Mouse (Mus musculus) heart, embryonic 15.5 days (tissue): ENCODE measurements at regions not wholly inside any gene's neighbourhood (a gene's known extent, or its start where the extent isn't known, plus 50 kb on each side); places are given as distances from the start of the nearest gene placed in this dataset.

Experiments used
- ATAC-seq: fragments of 200-750 bp; cut with Nextera tagmentation; replicated peaks from 2 replicates; pipeline ENCODE4 v1.8.0; 2017; ENCODE audit warnings: low read depth, moderate TSS enrichment; ENCODE audit not compliant: insufficient number of reproducible peaks, insufficient read depth, low FRiP score
- H3K27ac ChIP-seq: fragments of 300-500 bp; sonication (generic); 2 replicates; pipeline ENCODE4 v1.5.1; 2015; ENCODE audit warnings: mild to moderate bottlenecking, inconsistent platforms
- H3K27me3 ChIP-seq: fragments of 300-500 bp; sonication (generic); 2 replicates; pipeline ENCODE4 v1.6.1; 2015; ENCODE audit warnings: inconsistent platforms
- H3K36me3 ChIP-seq: fragments of 300-500 bp; sonication (generic); 2 replicates; pipeline ENCODE4 v1.6.1; 2015; ENCODE audit warnings: mild to moderate bottlenecking, inconsistent platforms
- H3K4me1 ChIP-seq: fragments of 300-500 bp; sonication (generic); replicated peaks from 2 replicates; pipeline ENCODE4 v1.6.1; 2015; ENCODE audit warnings: inconsistent platforms
- H3K4me2 ChIP-seq: fragments of 300-500 bp; sonication (generic); 2 replicates; pipeline ENCODE4 v1.6.1; 2015; ENCODE audit warnings: inconsistent platforms, mild to moderate bottlenecking, moderate library complexity
- H3K4me3 ChIP-seq: fragments of 300-500 bp; sonication (generic); 2 replicates; pipeline ENCODE4 v1.5.1; 2015; ENCODE audit warnings: mild to moderate bottlenecking, inconsistent platforms
- H3K9ac ChIP-seq: fragments of 300-500 bp; sonication (generic); 2 replicates; pipeline ENCODE4 v1.6.1; 2015; ENCODE audit warnings: mild to moderate bottlenecking, inconsistent platforms
- H3K9me3 ChIP-seq: fragments of 300-500 bp; sonication (generic); replicated peaks from 2 replicates; pipeline ENCODE4 v1.6.1; 2016; ENCODE audit warnings: inconsistent platforms
- WGBS: fragments of 180-500 bp; shearing (Covaris S2); methylation state at CpG from one replicate; pipeline ENCODE4 v1.1.7; 2015; ENCODE audit warnings: mixed read lengths; 5-methylcytosine and 5-hydroxymethylcytosine counted together

GRCm38 (mm10) chr12:10573381-10573780 is 182.8 kb downstream of the Rdh14 start:
- no peaks in the 10 kb centered on the region for H3K36me3 ChIP-seq
- no peaks in the 10 kb centered on the region for H3K4me1 ChIP-seq
- 75% methylated on average over 9 of the region's 9 CpGs for WGBS
- H3K4me2 ChIP-seq, result no peak overlapping the region
- no peak overlapping the region for H3K27ac ChIP-seq
- ATAC-seq, result no peak
- no peak overlapping the region for H3K9ac ChIP-seq
- no peaks in the 10 kb centered on the region for H3K27me3 ChIP-seq
- H3K4me3 ChIP-seq, result no peak overlapping the region
- no peaks in the 10 kb centered on the region for H3K9me3 ChIP-seq

- ATAC-seq, result no peak
- H3K9me3 ChIP-seq, result no peaks in the 10 kb centered on the region
- no peaks in the 10 kb centered on the region for H3K4me1 ChIP-seq
- no peaks in the 10 kb centered on the region for H3K36me3 ChIP-seq
- no peak overlapping the region for H3K4me2 ChIP-seq
- no peak overlapping the region for H3K9ac ChIP-seq
- H3K27me3 ChIP-seq, result no peaks in the 10 kb centered on the region
- H3K4me3 ChIP-seq, result no peak overlapping the region
- WGBS, result 59% methylated on average over 4 of the region's 4 CpGs
- H3K27ac ChIP-seq, result no peak overlapping the region
Observed at GRCm38 (mm10) chr12:10582840-10583614, 192.5 kb downstream of the Rdh14 start.

- H3K4me1 ChIP-seq, result no peaks in the 10 kb centered on the region
- H3K27me3 ChIP-seq, result no peaks in the 10 kb centered on the region
- no peak for ATAC-seq
- WGBS, result 72% methylated on average over 7 of the region's 7 CpGs
- H3K27ac ChIP-seq, result no peak overlapping the region
- no peaks in the 10 kb centered on the region for H3K36me3 ChIP-seq
- no peak overlapping the region for H3K4me3 ChIP-seq
- H3K9ac ChIP-seq, result no peak overlapping the region
- no peak overlapping the region for H3K4me2 ChIP-seq
- no peaks in the 10 kb centered on the region for H3K9me3 ChIP-seq
Observed at GRCm38 (mm10) chr12:10584026-10584425, 193.5 kb downstream of the Rdh14 start.

GRCm38 (mm10) chr12:10589537-10589936 is 199.0 kb downstream of the Rdh14 start:
- H3K9ac ChIP-seq, result no peak overlapping the region
- no peaks in the 10 kb centered on the region for H3K27me3 ChIP-seq
- ATAC-seq, result 0 out of 2 replicates have a peak, but pooled peaks have one; percentile 70
- no peaks in the 10 kb centered on the region for H3K9me3 ChIP-seq
- no peak overlapping the region for H3K27ac ChIP-seq
- WGBS, result 34% methylated on average over 8 of the region's 8 CpGs
- no peak overlapping the region for H3K4me3 ChIP-seq
- H3K36me3 ChIP-seq, result no peaks in the 10 kb centered on the region
- H3K4me2 ChIP-seq, result no peak overlapping the region
- H3K4me1 ChIP-seq, result no peaks in the 10 kb centered on the region

DNA sequence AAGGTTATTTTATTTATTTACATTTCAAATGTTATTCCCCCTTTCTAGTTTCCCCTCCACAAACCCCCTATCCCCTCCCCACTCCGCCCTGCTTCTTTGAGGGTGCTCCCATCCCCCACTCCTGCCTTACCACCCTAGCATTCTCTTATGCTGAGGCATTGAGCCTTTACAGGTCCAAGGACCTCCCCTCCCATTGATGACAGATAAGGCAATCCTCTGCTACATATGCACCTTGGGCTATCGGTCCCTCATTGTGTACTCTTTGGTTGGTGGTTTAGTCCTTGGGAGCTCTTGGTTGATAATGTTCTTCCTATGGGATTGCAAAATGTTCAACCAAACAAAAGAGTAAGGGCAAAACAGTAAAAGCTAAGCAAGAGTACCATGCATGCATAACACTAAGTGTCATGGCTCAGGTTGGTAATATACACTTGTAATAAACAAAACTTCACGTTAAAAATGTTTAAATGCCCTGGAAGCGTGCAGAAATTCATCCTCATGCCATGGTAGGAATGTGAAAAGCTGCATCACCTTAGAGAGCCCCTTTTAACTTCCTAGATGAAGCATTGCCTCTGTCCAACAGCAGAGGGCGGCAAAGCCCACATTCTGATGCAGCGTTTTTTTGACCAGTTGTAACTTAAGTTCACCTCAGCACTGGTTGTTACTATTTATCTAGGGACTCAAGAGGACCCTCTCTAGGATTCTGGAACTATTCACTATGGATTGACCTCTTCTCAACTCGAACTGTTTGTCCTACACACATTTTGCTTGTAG is 207.6 kb downstream of the Rdh14 start:
- ATAC-seq, result no peak
- H3K4me1 ChIP-seq, result no peaks in the 10 kb centered on the region
- H3K4me3 ChIP-seq, result no peak overlapping the region
- no peaks in the 10 kb centered on the region for H3K36me3 ChIP-seq
- H3K9me3 ChIP-seq, result no peaks in the 10 kb centered on the region
- WGBS, result 17% methylated on average over 7 of the region's 7 CpGs
- no peaks in the 10 kb centered on the region for H3K27me3 ChIP-seq
- H3K27ac ChIP-seq, result no peak overlapping the region
- H3K9ac ChIP-seq, result no peak overlapping the region
- no peak overlapping the region for H3K4me2 ChIP-seq

- Histone ChIP-seq H3K27ac (no peak overlapping the region), H3K4me3 (no peak overlapping the region), H3K27me3 (no peaks in the 10 kb centered on the region), H3K4me2 (no peak overlapping the region), H3K9ac (no peak overlapping the region), H3K9me3 (no peaks in the 10 kb centered on the region), H3K36me3 (no peaks in the 10 kb centered on the region), H3K4me1 (no peaks in the 10 kb centered on the region)
- ATAC-seq, result no peak
- 74% methylated on average over 6 of the region's 6 CpGs for WGBS
Observed at GRCm38 (mm10) chr12:10600111-10600510, 209.5 kb downstream of the Rdh14 start.

- H3K36me3 ChIP-seq, result no peaks in the 10 kb centered on the region
- H3K9ac ChIP-seq, result no peak overlapping the region
- no peaks in the 10 kb centered on the region for H3K9me3 ChIP-seq
- no peaks in the 10 kb centered on the region for H3K27me3 ChIP-seq
- H3K4me1 ChIP-seq, result no peaks in the 10 kb centered on the region
- no peak overlapping the region for H3K4me3 ChIP-seq
- no peak for ATAC-seq
- H3K27ac ChIP-seq, result no peak overlapping the region
- H3K4me2 ChIP-seq, result no peak overlapping the region
Observed at GRCm38 (mm10) chr12:10618319-10618718, 227.7 kb downstream of the Rdh14 start.

DNA sequence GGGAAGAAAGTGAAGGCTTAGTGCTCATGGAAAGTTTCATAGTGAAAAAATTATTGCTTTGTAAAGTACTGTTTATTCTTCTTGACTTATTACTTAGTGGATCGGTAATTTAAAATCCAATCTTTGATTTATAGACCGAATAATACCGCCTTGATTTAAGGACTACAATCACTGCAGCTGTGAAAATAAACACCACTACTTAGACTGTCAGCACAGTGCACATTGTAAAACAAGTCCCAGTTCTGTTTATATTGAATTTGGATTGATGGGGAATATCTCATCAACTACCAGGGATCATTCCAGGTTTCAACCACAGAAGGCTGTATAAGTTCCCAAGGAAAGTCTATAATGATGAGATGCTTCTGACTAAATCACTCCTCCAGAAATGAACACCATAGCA is 230.0 kb downstream of the Rdh14 start:
- no peak for ATAC-seq
- Histone ChIP-seq H3K4me2 (no peak overlapping the region), H3K9me3 (no peaks in the 10 kb centered on the region), H3K4me3 (no peak overlapping the region), H3K27me3 (no peaks in the 10 kb centered on the region), H3K36me3 (no peaks in the 10 kb centered on the region), H3K27ac (no peak overlapping the region), H3K4me1 (no peaks in the 10 kb centered on the region), H3K9ac (no peak overlapping the region)
- WGBS, result 73% methylated on average over 3 of the region's 3 CpGs

- H3K36me3 ChIP-seq, result no peaks in the 10 kb centered on the region
- 62% methylated on average over 3 of the region's 3 CpGs for WGBS
- no peak overlapping the region for H3K27ac ChIP-seq
- H3K27me3 ChIP-seq, result no peaks in the 10 kb centered on the region
- no peak overlapping the region for H3K4me2 ChIP-seq
- no peak overlapping the region for H3K9ac ChIP-seq
- no peak for ATAC-seq
- no peak overlapping the region for H3K4me3 ChIP-seq
- no peaks in the 10 kb centered on the region for H3K4me1 ChIP-seq
- H3K9me3 ChIP-seq, result no peaks in the 10 kb centered on the region
Observed at GRCm38 (mm10) chr12:10638591-10638990, 248.0 kb downstream of the Rdh14 start.

DNA sequence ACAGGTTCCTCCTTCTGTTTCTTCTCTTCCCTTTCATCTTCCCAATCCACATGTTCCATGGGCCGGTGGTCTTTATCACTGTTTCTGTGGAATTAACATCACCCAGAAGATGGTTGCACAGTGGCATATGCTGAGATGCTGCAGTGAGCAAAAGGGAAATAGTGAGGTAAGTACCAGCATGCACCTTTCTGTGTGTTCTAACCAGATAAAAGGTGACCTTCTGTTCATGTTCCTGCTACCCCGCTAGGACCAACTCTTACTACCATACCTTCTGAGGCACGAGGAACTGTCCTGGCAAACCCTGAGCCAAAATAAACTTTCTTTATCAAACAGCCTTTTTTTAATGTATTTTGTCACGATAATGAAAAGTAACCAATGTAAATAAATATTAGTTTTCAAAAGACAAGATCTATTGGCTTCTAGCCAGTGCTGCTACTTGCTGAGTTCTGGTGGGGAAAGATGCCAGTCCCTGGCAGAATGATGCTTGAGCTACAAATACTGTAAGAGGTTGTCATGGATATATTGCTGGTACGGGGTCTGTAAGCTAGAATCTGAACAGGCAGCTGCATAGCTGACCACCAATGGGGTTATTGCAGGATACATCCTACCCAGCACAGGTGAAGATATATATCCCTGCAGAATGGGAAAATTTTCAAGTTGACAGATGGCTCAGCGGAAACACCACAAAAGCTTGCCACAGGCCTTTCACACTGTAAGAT is 264.1 kb downstream of the Rdh14 start:
- Histone ChIP-seq H3K4me1 (no peaks in the 10 kb centered on the region), H3K4me3 (no peak overlapping the region), H3K9me3 (no peaks in the 10 kb centered on the region), H3K36me3 (no peaks in the 10 kb centered on the region), H3K4me2 (no peak overlapping the region), H3K27me3 (no peaks in the 10 kb centered on the region), H3K27ac (no peak overlapping the region), H3K9ac (no peak overlapping the region)
- WGBS, result 69% methylated on average over 6 of the region's 6 CpGs
- ATAC-seq, result no peak

DNA sequence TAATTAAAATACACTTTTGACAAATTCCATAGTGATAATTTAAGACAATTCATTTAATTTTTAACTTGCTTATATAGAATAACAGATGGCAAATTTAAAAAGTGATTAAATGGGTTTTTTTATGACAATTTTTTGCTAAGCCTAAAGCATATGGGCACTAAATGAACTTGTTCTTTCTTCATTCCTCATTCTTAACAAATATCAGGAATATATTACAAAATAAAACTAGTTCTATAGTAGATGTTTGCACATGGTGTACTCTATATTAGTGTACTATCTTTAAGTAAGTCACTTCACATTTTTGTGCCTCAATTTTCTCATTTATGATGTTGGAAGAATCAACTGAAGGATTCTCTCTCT is 264.6 kb downstream of the Rdh14 start:
- H3K4me3 ChIP-seq, result no peak overlapping the region
- H3K9ac ChIP-seq, result no peak overlapping the region
- H3K4me1 ChIP-seq, result no peaks in the 10 kb centered on the region
- no peak for ATAC-seq
- H3K9me3 ChIP-seq, result no peaks in the 10 kb centered on the region
- no peak overlapping the region for H3K4me2 ChIP-seq
- no peaks in the 10 kb centered on the region for H3K36me3 ChIP-seq
- H3K27ac ChIP-seq, result no peak overlapping the region
- H3K27me3 ChIP-seq, result no peaks in the 10 kb centered on the region
